Mouse (Mus musculus): ENCODE data around the gene Cel. TPM values are rescaled to one million over a fixed set of nuclear protein-coding genes. Genes with fewer than 3 reads are reported as not detected.

Cel gene
- total and polyA plus RNA-seq, 2 experiments from 2014 or later: not detected

GRCm38 (mm10) chr2:28535263-28535540, 28.0 kb downstream of the Cel start:
- Histone ChIP-seq H3K9ac (replicated peaks; ENCODE audit: low read length, poor library complexity, severe bottlenecking) (peak overlapping the region; percentile 64; the same call in 1 of the 2 replicates), H3K4me3 (ENCODE audit: low read depth, low read length) (0 out of 2 replicates have a peak overlapping the region, but pooled peaks have one; percentile 2), H3K27me3 (ENCODE audit: insufficient read depth, low read length) (no peaks in the 10 kb centered on the region), H3K27ac (ENCODE audit: low read depth, low read length) (peak overlapping the region; percentile 77; the same call in 1 of the 2 replicates), H3K4me2 (ENCODE audit: low read depth, low read length, poor library complexity, severe bottlenecking) (peak overlapping the region; percentile 81), H3K36me3 (ENCODE audit: insufficient read depth, low read length) (no peaks in the 10 kb centered on the region; the same call in 1 of the 2 replicates), H3K9me3 (ENCODE audit: low read length) (no peaks in the 10 kb centered on the region), H3K4me1 (ENCODE audit: insufficient read depth, low read length) (peaks cover 56% of the 10 kb centered on the region)
- no peak for ATAC-seq (ENCODE audit: low FRiP score)
- WGBS: 36% methylated on average over 4 of the region's 4 CpGs
- DNase-seq (ENCODE audit: low spot score): no peak
- no peak for TF ChIP-seq CTCF (IDR thresholded peaks at IDR 0.05)

DNA sequence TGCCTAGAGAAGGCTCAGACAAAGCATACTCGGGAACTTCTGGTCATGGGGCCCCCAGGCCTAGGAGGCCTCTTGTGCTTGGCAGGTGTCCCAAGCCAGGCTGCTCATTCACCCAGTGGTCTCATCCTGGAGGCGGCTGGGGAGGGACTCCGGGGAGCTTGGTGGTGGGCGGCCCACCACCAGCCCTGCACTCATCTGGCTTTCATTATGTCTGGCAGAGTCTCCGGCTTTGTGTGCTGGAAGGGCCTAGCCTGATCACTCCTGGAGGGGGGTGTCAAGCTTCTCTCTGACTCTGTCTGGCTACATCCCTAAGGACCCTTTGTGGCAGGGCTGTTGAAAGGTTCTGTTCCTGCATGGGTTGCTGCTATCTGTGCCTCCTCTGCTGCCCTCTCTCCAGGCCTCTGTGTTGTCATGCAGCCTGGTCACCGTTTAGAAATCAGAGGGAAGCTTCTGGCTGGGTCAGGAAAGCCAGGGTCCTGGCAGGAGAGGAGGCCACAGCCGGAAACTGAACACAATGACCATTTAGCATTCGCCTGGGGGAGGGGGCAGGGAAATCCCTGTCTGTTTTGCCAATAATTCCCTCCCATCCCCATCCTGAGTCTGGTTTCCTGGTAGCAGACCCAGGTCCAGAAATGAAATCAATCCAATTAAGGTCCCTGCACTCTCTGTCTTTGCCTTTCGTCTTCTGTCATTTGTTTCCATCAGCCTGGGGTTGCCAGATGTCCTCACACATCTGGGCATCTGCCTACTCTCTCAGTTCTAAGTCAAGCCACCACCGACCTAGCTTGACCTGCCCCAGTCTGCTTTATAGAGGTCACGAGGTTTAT, 28.6 kb downstream of the Cel start:
- no peak for TF ChIP-seq CTCF (IDR thresholded peaks at IDR 0.05)
- Histone ChIP-seq H3K9me3 (ENCODE audit: low read length) (no peaks in the 10 kb centered on the region), H3K9ac (replicated peaks; ENCODE audit: low read length, poor library complexity, severe bottlenecking) (peak overlapping the region; percentile 64), H3K36me3 (ENCODE audit: insufficient read depth, low read length) (no peaks in the 10 kb centered on the region), H3K4me1 (ENCODE audit: insufficient read depth, low read length) (peaks cover 58% of the 10 kb centered on the region), H3K4me3 (ENCODE audit: low read depth, low read length) (peak overlapping the region; percentile 56), H3K4me2 (ENCODE audit: low read depth, low read length, poor library complexity, severe bottlenecking) (peak overlapping the region; percentile 81), H3K27ac (ENCODE audit: low read depth, low read length) (peak overlapping the region; percentile 77), H3K27me3 (ENCODE audit: insufficient read depth, low read length) (no peaks in the 10 kb centered on the region)
- 17% methylated on average over 11 of the region's 11 CpGs for WGBS
- DNase-seq (ENCODE audit: low spot score) (peak; percentile 61), ATAC-seq (ENCODE audit: low FRiP score) (no peak)

- Histone ChIP-seq H3K36me3 (ENCODE audit: insufficient read depth, low read length) (no peaks in the 10 kb centered on the region), H3K27ac (ENCODE audit: low read depth, low read length) (peak overlapping the region; percentile 77), H3K9me3 (ENCODE audit: low read length) (no peaks in the 10 kb centered on the region), H3K9ac (replicated peaks; ENCODE audit: low read length, poor library complexity, severe bottlenecking) (peak overlapping the region; percentile 64), H3K4me2 (ENCODE audit: low read depth, low read length, poor library complexity, severe bottlenecking) (peak overlapping the region; percentile 81), H3K27me3 (ENCODE audit: insufficient read depth, low read length) (no peaks in the 10 kb centered on the region), H3K4me1 (ENCODE audit: insufficient read depth, low read length) (peaks cover 53% of the 10 kb centered on the region), H3K4me3 (ENCODE audit: low read depth, low read length) (peak overlapping the region; percentile 56)
- WGBS: 49% methylated on average over 7 of the region's 7 CpGs
- no peak for DNase-seq (ENCODE audit: low spot score)
- no peak for TF ChIP-seq CTCF (IDR thresholded peaks at IDR 0.05)
- no peak; the same call in 1 of the 2 replicates for ATAC-seq (ENCODE audit: low FRiP score)
Measured at GRCm38 (mm10) chr2:28533901-28534435, 29.2 kb downstream of the Cel start.

DNA sequence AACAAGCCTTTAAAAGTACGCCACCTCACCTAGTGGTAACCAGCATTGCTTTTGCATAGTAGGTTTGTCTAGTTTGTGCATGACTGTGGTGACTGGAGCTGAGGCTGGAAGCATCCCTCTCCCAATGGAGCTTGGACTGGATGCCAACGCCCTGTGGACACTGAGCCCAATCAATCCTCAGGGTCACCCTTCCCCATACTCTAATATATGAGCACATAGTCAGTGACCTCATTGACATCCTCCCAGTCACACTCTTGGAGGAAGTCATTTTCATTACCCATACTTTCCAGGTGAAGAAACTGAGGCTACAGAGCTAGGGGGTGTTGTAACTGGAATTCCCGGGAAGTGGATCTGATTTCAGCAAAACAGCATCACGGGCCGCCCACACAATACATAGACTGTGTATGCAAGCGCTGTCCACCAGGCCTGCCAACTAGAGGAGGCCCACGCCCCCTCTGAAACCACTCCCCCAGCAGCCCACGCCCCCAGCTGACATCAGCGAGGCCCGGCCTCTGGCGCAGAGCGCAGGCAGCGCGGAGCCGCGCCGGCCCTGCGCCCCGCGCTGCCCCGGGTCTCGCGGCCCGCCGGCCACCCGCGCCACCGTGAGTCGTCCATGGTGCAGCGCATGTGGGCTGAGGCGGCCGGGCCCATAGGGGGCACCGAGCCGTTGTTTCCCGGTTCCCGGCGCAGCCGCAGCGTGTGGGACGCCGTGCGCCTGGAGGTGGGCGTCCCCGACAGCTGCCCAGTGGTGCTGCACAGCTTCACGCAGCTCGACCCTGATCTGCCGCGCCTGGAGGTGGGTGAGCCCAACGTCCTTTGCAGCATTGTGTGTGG, 30.0 kb downstream of the Cel start:
- peak overlapping the region; percentile 56 for H3K4me3 ChIP-seq (ENCODE audit: low read depth, low read length)
- peaks cover 50% of the 10 kb centered on the region for H3K4me1 ChIP-seq (ENCODE audit: insufficient read depth, low read length)
- 3% methylated on average over 48 of the region's 49 CpGs for WGBS
- peak overlapping the region; percentile 77 for H3K27ac ChIP-seq (ENCODE audit: low read depth, low read length)
- H3K4me2 ChIP-seq (ENCODE audit: low read depth, low read length, poor library complexity, severe bottlenecking): peak overlapping the region; percentile 81
- peak; percentile 94 for DNase-seq (ENCODE audit: low spot score)
- H3K27me3 ChIP-seq (ENCODE audit: insufficient read depth, low read length): no peaks in the 10 kb centered on the region
- peak; percentile 88 for ATAC-seq (ENCODE audit: low FRiP score)
- peak; percentile 39 for TF ChIP-seq CTCF (IDR thresholded peaks at IDR 0.05)
- no peaks in the 10 kb centered on the region for H3K9me3 ChIP-seq (ENCODE audit: low read length)
- H3K9ac ChIP-seq (replicated peaks; ENCODE audit: low read length, poor library complexity, severe bottlenecking): peak overlapping the region; percentile 64
- 0 out of 2 replicates have a peak, but pooled peaks cover under 1% of the 10 kb centered on the region for H3K36me3 ChIP-seq (ENCODE audit: insufficient read depth, low read length)

DNA sequence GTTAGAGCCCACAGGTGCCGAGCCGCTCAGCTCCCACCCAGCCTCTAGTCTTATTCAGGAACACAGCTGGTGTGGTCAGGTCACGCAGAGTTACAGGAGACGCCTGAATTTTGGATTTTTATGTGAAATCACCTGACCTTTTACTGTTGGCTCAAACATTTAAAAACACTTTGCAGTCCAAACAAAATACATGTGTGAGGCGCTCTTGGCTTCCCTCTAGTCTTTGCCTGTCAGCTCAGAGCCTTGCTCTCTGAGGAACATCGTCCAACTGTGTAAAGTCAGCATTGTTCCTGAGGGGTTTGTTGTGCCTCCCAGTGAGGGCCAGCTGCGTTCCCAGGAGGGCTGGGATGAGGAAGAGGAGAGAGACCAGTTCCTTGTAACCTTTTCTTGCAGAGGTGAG, 32.9 kb downstream of the Cel start:
- peaks cover 8% of the 10 kb centered on the region; the same call in 1 of the 2 replicates for H3K36me3 ChIP-seq (ENCODE audit: insufficient read depth, low read length)
- H3K27me3 ChIP-seq (ENCODE audit: insufficient read depth, low read length): no peaks in the 10 kb centered on the region
- H3K4me2 ChIP-seq (ENCODE audit: low read depth, low read length, poor library complexity, severe bottlenecking): no peak overlapping the region
- no peak for DNase-seq (ENCODE audit: low spot score)
- no peak for TF ChIP-seq CTCF (IDR thresholded peaks at IDR 0.05)
- no peaks in the 10 kb centered on the region for H3K9me3 ChIP-seq (ENCODE audit: low read length)
- no peak overlapping the region for H3K27ac ChIP-seq (ENCODE audit: low read depth, low read length)
- 57% methylated on average over 7 of the region's 7 CpGs for WGBS
- peaks cover 46% of the 10 kb centered on the region for H3K4me1 ChIP-seq (ENCODE audit: insufficient read depth, low read length)
- H3K4me3 ChIP-seq (ENCODE audit: low read depth, low read length): no peak overlapping the region
- H3K9ac ChIP-seq (replicated peaks; ENCODE audit: low read length, poor library complexity, severe bottlenecking): no peak overlapping the region
- no peak for ATAC-seq (ENCODE audit: low FRiP score)

Data from midbrain, postnatal 0 days (tissue).